Mouse (Mus musculus): Measurements from ENCODE around the gene Fbxo21.
A peak's percentile ranks its signal among the peaks of the same experiment; 100 is the strongest.

GRCm38 (mm10) chr5:117997434-117997970 is 21.0 kb downstream of the Fbxo21 start:
- TF ChIP-seq CTCF (IDR thresholded peaks at IDR 0.05; ENCODE audit: extremely low read depth, insufficient read length, insufficient replicate concordance, low read depth, low read length) (no peak), POLR2A (IDR thresholded peaks at IDR 0.05; ENCODE audit: low read depth, low read length) (0 out of 2 replicates have a peak, but pooled peaks have one; percentile 22)
